Mouse (Mus musculus) ES-E14 (cell line): Measurements from ENCODE around the gene Ptgds.

Experiments used
- CHD2 ChIP-seq: IDR thresholded peaks from 2 replicates; pipeline ENCODE4 v1.6.1; 2014; ENCODE audit warnings: mild to moderate bottlenecking, low read depth, low read length, inconsistent platforms
- HCFC1 ChIP-seq: IDR thresholded peaks from 2 replicates; pipeline ENCODE4 v1.6.1; 2012; ENCODE audit warnings: low read length, inconsistent platforms, borderline replicate concordance; ENCODE audit not compliant: insufficient read depth
- MAFK ChIP-seq: IDR thresholded peaks from 2 replicates; pipeline ENCODE4 v1.6.1; 2014; ENCODE audit warnings: mild to moderate bottlenecking, low read depth, low read length, inconsistent platforms; ENCODE audit not compliant: insufficient read depth
- ZC3H11A ChIP-seq: IDR thresholded peaks from 2 replicates; pipeline ENCODE4 v1.6.1; 2012; ENCODE audit warnings: low read depth, mild to moderate bottlenecking, inconsistent platforms, low read length, borderline replicate concordance
- ZNF384 ChIP-seq: IDR thresholded peaks from 2 replicates; pipeline ENCODE4 v1.6.1; 2012; ENCODE audit warnings: low read depth, low read length, inconsistent platforms

GRCm38 (mm10) chr2:25493476-25493961 lies 23.7 kb upstream of the Ptgds start, which contains the start of gene Lcn12:
- no peak for TF ChIP-seq ZNF384
- TF ChIP-seq MAFK: no peak
- TF ChIP-seq ZC3H11A: no peak
- no peak for TF ChIP-seq CHD2
- TF ChIP-seq HCFC1: no peak
